Mouse (Mus musculus): ENCODE results near the gene Nf1.

DNA sequence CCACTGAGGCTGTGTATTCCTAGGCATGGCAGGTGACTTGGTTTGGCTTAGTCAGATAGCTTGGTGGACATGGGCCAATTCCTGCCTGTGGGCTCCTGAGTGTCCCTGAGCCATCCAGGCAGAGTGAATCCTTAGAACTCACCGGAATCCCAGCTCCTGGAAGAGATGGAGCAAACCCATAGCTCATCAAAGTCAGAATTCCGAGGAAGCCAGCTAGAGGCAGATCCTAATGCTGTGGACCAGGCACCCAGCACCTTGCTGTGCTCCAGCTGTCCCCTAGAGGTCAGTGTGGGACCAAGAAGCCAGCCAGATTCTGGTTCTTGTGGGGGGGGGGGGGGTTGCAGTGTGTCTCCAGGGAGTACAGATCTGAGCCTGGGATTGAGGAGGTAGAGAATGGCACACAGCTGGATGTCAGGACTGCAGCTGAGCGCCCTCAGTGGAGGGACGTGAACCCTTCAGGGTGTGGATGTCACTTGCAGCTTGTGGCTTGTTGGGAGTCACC is 285.4 kb downstream of the Nf1 start:
- TF ChIP-seq POLR2A (IDR thresholded peaks at IDR 0.05; ENCODE audit: borderline replicate concordance, extremely low read depth, low read depth, low read length) (no peak), CTCF (IDR thresholded peaks at IDR 0.05; ENCODE audit: insufficient read depth, low read length) (peak; percentile 79)
